Mouse (Mus musculus) midbrain, embryonic 11.5 days (tissue): Measurements from ENCODE around the gene Il31. TPM values are rescaled to one million over a fixed set of nuclear protein-coding genes. Genes with fewer than 3 reads are reported as not detected.
A peak's percentile ranks its signal among the peaks of the same experiment; 100 is the strongest.

Source experiments
- ATAC-seq: fragments of 200-750 bp; cut with Nextera tagmentation; 2 replicates; pipeline ENCODE4 v1.8.0; 2017; ENCODE audit warnings: moderate TSS enrichment, moderate library complexity; ENCODE audit not compliant: low FRiP score
- DNase-seq: peaks from one replicate; pipeline ENCODE4 v3.0.0; 2015; ENCODE audit warnings: low spot score; ENCODE audit errors: missing footprints
- H3K27ac ChIP-seq: fragments of 300-500 bp; sonication (generic); 2 replicates; pipeline ENCODE4 v1.5.1; 2014; ENCODE audit warnings: low read depth, low read length
- H3K27me3 ChIP-seq: fragments of 300-500 bp; sonication (generic); 2 replicates; pipeline ENCODE4 v1.6.1; 2014; ENCODE audit warnings: mild to moderate bottlenecking, low read length, moderate library complexity, mixed read lengths; ENCODE audit not compliant: control insufficient read depth, insufficient read depth
- H3K36me3 ChIP-seq: fragments of 300-500 bp; sonication (generic); 2 replicates; pipeline ENCODE4 v1.6.1; 2014; ENCODE audit warnings: mild to moderate bottlenecking, low read length, moderate library complexity, mixed read lengths; ENCODE audit not compliant: control insufficient read depth, insufficient read depth
- H3K4me1 ChIP-seq: fragments of 300-500 bp; sonication (generic); 2 replicates; pipeline ENCODE4 v1.6.1; 2014; ENCODE audit warnings: low read length; ENCODE audit not compliant: control insufficient read depth, insufficient read depth
- H3K4me2 ChIP-seq: fragments of 300-500 bp; sonication (generic); 2 replicates; pipeline ENCODE4 v1.6.1; 2014; ENCODE audit warnings: mild to moderate bottlenecking, moderate library complexity
- H3K4me3 ChIP-seq: fragments of 300-500 bp; sonication (generic); 2 replicates; pipeline ENCODE4 v1.5.1; 2014; ENCODE audit warnings: low read depth, low read length
- H3K9ac ChIP-seq: fragments of 300-500 bp; sonication (generic); 2 replicates; pipeline ENCODE4 v1.6.1; 2014; ENCODE audit warnings: low read length
- H3K9me3 ChIP-seq: fragments of 300-500 bp; sonication (generic); 2 replicates; pipeline ENCODE4 v1.6.1; 2016; ENCODE audit warnings: low read length; ENCODE audit not compliant: control insufficient read depth
- WGBS: fragments of 180-500 bp; shearing (Covaris S2); extraction: QIAGEN DNeasy Blood & Tissue Kit; methylation state at CpG from one replicate; pipeline ENCODE4 v1.1.7; 2014; 5-methylcytosine and 5-hydroxymethylcytosine counted together
- polyA plus RNA-seq: library from polyadenylated mRNA; unstranded; fragments of >200 nt; fragmentation: Nextera tagmentation; extraction: Ambion mirVana; gene quantifications from 2 replicates; pipeline ENCODE4 v1.2.1, GENCODE M21; 2014

The Il31 gene
- not detected in 2 replicates for polyA plus RNA-seq

DNA sequence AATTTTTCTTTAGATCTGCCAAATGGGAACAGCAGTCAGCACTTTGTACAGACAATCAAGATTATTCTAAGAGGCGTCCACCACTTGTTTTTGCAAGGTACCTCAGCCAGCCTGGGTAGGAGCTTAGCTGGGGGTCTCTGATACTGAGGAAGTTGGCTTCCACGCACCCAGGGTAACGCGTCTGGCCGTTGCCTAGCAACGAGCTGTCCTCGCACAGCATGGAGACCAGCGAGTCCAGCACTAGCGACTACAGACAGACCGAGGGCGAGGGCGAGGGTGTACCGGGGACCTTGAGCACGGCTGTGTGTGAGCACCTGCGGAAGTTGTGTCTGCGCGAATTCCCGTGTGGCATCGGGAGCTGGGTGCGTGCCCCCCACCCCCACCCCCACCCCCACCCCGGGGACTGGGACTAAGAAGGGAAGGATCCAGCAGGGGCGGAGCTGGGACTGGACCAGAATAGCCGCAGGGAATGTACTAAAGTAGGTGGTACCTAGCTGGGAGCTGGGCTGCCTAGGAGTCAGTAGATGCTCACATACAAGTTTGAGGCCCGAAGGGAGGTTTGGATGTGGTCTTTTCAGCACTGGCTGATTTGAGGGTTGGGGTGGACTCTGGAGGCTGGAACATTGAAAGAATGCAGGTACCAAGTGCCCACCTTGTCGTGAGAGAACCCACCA, at the start of gene Il31, which contains the start of gene Lrrc43:
Gene Il31, minus strand, starts transcription at position 378 of the 674 bp plus-strand sequence.
Gene Lrrc43, plus strand, starts transcription at position 194 of the 674 bp plus-strand sequence.
- WGBS, result 9% methylated on average over 25 of the region's 25 CpGs
- ATAC-seq, result peak; percentile 78
- Histone ChIP-seq H3K4me3 (no peak within 1 kb of the TSS), H3K27me3 (no peaks in the 10 kb centered on the region), H3K27ac (no peak within 1 kb of the TSS), H3K9me3 (no peaks in the 10 kb centered on the region), H3K4me2 (peak within 1 kb of the TSS; percentile 38), H3K36me3 (no peaks in the 10 kb centered on the region), H3K9ac (peak within 1 kb of the TSS; percentile 1; the same call in 1 of the 2 replicates), H3K4me1 (no peaks in the 10 kb centered on the region)
- DNase-seq, result peak; percentile 73

DNA sequence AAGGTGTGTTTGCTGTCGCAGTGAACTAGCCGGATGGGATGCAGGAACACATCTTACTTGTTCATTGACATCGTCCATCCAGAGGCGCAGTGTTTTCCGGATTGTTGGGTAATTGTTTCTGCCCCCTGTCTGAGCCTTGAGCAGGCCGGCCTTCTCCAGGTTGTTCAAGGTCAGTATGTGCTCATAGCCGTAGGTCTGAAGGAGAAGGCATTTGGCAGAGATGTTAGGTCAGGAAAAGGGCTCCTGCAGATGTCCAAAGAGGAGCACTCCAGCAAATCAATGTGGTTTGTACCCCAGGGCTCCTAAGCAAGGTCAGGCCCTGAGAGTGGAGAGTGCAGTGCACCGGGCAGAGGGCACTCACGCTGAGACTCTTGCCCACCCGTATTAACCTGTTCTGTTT, 44.5 kb upstream of the Il31 start:
- Histone ChIP-seq H3K4me3 (no peak overlapping the region), H3K27me3 (no peaks in the 10 kb centered on the region), H3K4me1 (no peaks in the 10 kb centered on the region), H3K9ac (no peak overlapping the region), H3K36me3 (peaks cover 9% of the 10 kb centered on the region; the same call in 1 of the 2 replicates), H3K27ac (no peak overlapping the region), H3K4me2 (no peak overlapping the region), H3K9me3 (no peaks in the 10 kb centered on the region)
- ATAC-seq (no peak), DNase-seq (no peak)
- WGBS, result 95% methylated on average over 10 of the region's 10 CpGs

DNA sequence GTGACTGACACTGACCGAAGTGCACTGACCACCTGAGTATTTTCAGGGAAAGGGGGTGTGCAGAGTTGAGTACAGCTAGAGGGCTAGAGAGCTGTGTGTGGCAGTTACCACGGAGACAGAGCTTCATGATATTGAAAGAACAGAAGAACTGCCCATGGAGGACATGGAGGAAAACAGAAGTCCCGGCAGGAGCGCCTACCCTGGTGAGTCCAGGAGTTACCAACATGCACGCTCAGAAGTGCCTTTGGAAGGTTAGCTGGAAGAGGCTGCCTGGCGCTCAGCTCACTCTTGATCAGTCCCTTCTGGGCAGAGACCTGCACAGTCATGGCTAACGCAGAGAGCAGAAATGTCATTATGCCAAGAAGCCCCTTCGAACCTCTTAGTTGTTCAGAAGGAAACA, 40.8 kb upstream of the Il31 start:
- H3K4me2 ChIP-seq, result no peak overlapping the region
- DNase-seq (no peak), ATAC-seq (no peak)
- H3K27me3 ChIP-seq, result no peaks in the 10 kb centered on the region
- H3K9ac ChIP-seq, result no peak overlapping the region
- no peaks in the 10 kb centered on the region for H3K4me1 ChIP-seq
- WGBS, result 87% methylated on average over 8 of the region's 8 CpGs
- H3K4me3 ChIP-seq, result no peak overlapping the region
- H3K27ac ChIP-seq, result no peak overlapping the region
- H3K9me3 ChIP-seq, result no peaks in the 10 kb centered on the region
- peaks cover 7% of the 10 kb centered on the region; the same call in 1 of the 2 replicates for H3K36me3 ChIP-seq

DNA sequence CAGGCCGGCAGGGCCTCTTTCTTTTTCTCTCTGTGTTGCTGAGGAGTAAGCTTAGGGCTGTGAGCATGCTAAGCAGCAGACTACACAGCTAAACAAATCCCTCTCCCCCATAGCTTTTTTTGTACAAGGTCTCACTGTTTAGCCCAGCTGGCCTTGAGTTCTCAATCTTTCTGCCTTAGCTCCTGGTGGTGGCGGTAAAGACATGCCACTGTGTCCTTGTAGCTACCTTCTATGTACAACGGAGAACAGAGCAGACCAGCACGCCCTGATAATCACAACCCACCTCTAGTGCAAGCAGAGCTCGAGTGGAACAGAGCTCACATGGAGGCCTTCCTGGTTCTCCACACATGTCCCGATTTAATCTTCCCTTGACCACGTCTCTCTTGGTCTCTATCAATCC, 39.4 kb upstream of the Il31 start:
- Histone ChIP-seq H3K27ac (no peak overlapping the region), H3K4me1 (peaks cover 4% of the 10 kb centered on the region), H3K9me3 (no peaks in the 10 kb centered on the region), H3K36me3 (0 out of 2 replicates have a peak, but pooled peaks cover 4% of the 10 kb centered on the region), H3K27me3 (no peaks in the 10 kb centered on the region), H3K9ac (no peak overlapping the region), H3K4me2 (no peak overlapping the region), H3K4me3 (no peak overlapping the region)
- DNase-seq (peak; percentile 12), ATAC-seq (no peak)
- 84% methylated on average over 7 of the region's 7 CpGs for WGBS

DNA sequence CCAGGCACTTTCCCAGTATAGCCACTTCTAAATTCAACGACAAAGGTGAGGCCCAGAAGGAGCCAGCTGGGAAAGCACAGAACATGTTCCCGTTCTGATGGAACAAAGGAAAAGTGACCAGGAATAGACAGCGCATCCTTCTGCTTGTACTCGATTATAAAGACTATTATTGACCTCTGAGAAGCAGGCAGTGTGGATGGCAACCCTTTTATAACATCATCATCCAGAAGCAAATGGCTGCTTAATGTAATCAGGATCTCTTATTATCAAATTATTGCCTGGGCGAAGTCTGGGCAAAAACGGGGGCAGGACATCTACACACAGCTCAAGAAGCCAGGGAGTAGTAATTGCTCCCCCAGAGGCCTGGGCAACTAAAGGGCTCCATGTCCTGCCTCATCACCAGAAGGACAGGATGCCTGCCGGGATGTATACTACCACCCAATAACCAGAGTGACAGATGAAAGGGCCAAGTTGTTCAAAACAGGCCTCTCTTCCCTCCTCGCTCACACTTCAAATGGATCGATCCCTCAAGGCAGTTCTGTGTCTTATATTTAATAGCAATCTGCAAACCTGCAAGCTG, 36.7 kb upstream of the Il31 start:
- H3K4me1 ChIP-seq, result peaks cover 13% of the 10 kb centered on the region
- WGBS, result 89% methylated on average over 9 of the region's 9 CpGs
- H3K9me3 ChIP-seq, result no peaks in the 10 kb centered on the region
- DNase-seq (peak; percentile 54), ATAC-seq (no peak)
- H3K27ac ChIP-seq, result no peak overlapping the region
- H3K4me3 ChIP-seq, result no peak overlapping the region
- H3K9ac ChIP-seq, result no peak overlapping the region
- H3K36me3 ChIP-seq, result peaks cover 2% of the 10 kb centered on the region; the same call in 1 of the 2 replicates
- H3K27me3 ChIP-seq, result no peaks in the 10 kb centered on the region
- H3K4me2 ChIP-seq, result no peak overlapping the region

DNA sequence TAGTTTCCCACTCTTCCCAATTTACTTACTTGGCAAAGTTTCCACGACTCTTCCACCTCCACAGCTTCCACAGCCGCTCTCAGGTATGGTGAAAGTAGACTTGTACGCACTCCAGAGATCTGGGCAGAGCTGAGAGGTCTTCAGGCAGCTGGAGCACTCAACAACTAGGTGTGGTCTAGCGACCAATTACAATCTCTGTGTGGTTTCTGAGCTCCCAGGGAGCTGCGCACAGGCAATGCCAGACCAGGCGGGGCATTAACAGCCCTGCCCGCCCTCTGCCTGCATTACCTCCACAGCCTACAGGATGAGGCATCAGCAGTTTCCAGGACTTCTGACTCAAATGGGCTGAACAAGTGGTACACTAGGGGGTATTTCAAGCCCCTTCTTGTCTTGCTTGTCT, 36.0 kb upstream of the Il31 start, which contains the start of gene Gm49027:
Gene Gm49027, minus strand, starts transcription at position 208 of the 400 bp plus-strand sequence.
- peaks cover 13% of the 10 kb centered on the region for H3K4me1 ChIP-seq
- ATAC-seq (no peak), DNase-seq (no peak)
- no peaks in the 10 kb centered on the region for H3K27me3 ChIP-seq
- peak within 1 kb of the TSS; percentile 61; the same call in 1 of the 2 replicates for H3K27ac ChIP-seq
- no peaks in the 10 kb centered on the region; the same call in 1 of the 2 replicates for H3K36me3 ChIP-seq
- peak within 1 kb of the TSS; percentile 93 for H3K4me3 ChIP-seq
- no peaks in the 10 kb centered on the region for H3K9me3 ChIP-seq
- H3K4me2 ChIP-seq, result peak within 1 kb of the TSS; percentile 59
- peak within 1 kb of the TSS; percentile 44 for H3K9ac ChIP-seq
- 92% methylated on average over 7 of the region's 7 CpGs for WGBS

DNA sequence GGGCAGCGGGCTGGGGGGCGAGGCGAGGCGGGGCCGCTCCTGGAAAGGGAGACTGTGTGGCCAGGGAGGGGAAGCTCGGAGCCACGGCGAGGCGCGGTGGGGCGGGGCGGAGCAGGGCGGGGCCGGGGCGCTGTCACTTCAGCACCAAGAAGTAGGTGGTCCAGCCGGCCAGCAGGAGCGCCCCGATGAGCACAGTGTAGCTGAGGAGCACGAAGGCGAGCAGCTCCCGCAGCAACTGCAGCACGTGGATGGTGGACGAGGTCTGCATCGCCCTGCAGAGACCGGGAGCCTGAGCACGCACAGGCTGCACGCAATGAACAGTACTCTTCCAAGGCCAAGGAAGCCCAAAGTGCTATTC, 35.1 kb upstream of the Il31 start:
- DNase-seq, result peak; percentile 99
- Histone ChIP-seq H3K27me3 (no peaks in the 10 kb centered on the region), H3K4me3 (peak overlapping the region; percentile 93), H3K27ac (peak overlapping the region; percentile 61; the same call in 1 of the 2 replicates), H3K4me2 (peak overlapping the region; percentile 59), H3K36me3 (no peaks in the 10 kb centered on the region; the same call in 1 of the 2 replicates), H3K9ac (peak overlapping the region; percentile 44), H3K4me1 (peaks cover 13% of the 10 kb centered on the region), H3K9me3 (no peaks in the 10 kb centered on the region)
- peak; percentile 97 for ATAC-seq
- under 1% methylated on average over 26 of the region's 27 CpGs for WGBS

DNA sequence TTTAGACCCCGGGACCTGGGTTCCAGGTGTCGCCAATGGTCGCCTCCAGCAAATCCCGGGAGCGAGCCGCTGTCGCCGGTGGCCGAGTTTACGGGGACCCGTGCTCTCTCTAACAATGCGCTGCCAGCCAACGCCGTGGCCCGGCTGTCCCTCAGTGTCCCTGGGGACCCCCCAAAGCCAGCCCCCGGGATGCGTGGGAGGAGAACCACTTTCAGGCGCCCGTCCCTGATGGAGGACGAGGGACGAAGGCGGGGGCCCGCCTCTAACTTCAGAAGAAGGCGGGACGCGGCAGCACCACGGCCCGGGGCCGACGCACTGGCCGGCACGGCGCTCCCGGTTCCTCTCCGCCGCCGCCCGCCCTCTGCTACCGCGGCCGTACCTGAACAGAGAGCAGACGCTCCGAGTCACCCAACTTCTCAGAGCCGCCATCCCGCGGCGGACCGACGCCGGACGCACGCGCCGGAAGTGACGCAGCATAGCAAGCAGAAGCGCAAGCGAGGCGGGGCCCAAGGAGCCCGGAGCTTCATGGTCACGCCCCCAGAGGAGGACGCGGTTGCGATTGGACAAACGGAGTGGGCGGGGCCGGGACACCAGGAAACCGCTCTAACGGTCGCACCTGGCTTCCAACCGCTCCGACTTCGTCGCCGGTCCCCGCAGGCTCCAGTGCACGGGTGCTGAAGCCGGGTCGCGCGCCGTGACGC, 34.6 kb upstream of the Il31 start, which contains the start of gene Diablo:
Gene Diablo, minus strand, starts transcription at position 485 of the 701 bp plus-strand sequence.
- Histone ChIP-seq H3K9me3 (no peaks in the 10 kb centered on the region), H3K4me1 (peaks cover 13% of the 10 kb centered on the region), H3K36me3 (peaks cover 2% of the 10 kb centered on the region; the same call in 1 of the 2 replicates), H3K27me3 (no peaks in the 10 kb centered on the region), H3K27ac (peak within 1 kb of the TSS; percentile 61; the same call in 1 of the 2 replicates), H3K4me3 (peak within 1 kb of the TSS; percentile 93), H3K9ac (peak within 1 kb of the TSS; percentile 89), H3K4me2 (peak within 1 kb of the TSS; percentile 59)
- under 1% methylated on average over 82 of the region's 82 CpGs for WGBS
- peak; percentile 98 for ATAC-seq
- peak; percentile 99 for DNase-seq
